Mouse (Mus musculus): ENCODE data around the gene Mat2a. TPM values are rescaled to one million over a fixed set of nuclear protein-coding genes. Genes with fewer than 3 reads are reported as not detected.

Mat2a gene
- total RNA-seq, 2 experiments from 2014 or later: 155 to 171 TPM

- DNase-seq (ENCODE audit: extremely low spot score in 1 of 2, low spot score in 1 of 2): no peak
Observed at GRCm38 (mm10) chr6:72419806-72420205, 19.6 kb downstream of the Mat2a start.

DNA sequence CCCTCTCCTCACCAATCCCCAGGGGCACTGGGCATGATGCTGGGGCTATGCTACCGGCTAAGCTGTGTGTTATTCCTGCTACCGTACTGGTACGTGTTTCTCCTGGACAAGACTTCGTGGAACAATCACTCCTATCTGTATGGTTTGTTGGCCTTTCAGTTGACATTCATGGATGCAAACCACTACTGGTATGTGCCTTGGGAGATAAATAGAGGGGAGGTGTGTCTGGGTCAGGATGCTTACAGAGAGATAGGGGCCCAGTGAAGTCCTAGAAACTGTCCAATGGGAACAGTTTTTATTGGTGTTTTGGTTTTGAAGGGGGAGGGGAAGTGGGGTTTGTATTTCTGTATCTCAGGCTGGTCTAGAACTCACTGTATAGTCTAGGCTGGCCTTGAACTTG, 21.1 kb downstream of the Mat2a start:
- no peak for DNase-seq (ENCODE audit: extremely low spot score in 1 of 2, low spot score in 1 of 2)

DNA sequence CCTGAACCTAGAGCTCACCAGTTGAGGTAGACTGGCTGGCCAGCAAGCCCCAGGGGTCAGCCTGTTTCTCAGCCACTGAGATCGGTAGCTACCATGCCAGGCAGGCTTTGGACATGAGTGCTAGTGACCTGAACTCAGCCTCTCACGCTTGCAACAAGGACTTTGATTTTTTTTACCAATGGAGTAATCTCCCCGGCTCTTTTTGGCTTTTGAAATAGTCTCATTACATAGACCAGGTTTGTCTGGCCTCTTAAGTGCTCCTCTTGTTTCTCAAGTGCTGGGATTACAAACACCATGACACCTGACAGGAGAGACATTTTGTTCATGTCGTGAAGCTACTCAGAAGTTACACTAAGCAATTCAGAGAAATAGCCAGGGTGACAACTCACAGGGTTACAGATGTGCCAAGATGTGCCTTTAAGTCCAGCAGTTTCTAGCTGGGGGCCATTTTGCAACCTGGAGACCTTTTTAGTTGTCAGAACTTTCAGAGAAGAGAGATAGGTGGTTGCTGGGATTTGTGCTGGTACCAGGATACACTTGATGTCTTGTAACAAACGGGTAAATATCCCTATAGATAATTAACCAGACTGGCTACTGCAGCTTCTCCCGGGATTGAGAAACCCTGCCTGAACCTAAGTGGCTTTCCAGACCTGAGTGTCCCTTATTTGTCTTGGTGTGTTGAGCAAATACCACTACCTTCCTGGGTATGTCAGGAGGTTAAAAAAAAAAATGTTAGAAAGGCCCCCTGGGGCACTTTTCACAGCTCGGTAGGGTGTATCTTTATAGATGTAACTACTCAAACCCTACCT, 23.2 kb downstream of the Mat2a start:
- DNase-seq (ENCODE audit: extremely low spot score in 1 of 2, low spot score in 1 of 2): no peak

DNA sequence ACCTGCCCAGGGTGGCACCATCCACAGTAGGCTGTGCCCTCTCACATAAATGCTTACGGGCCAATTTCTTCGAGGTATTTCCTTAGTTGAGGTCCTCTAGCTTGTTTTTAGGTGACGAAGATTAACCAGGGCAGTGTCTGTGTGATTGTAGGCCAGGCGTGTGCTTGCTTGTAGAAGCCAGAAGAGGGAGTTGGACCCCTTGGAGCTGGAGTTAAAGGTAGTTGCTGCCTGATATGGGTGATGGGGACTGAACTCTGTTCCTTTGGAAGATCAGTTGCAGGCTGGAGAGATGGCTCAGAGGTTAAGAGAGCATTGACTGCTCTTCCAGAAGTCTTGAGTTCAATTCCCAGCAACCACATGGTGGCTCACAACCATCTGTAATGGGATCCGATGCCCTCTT, 24.2 kb downstream of the Mat2a start:
- DNase-seq (ENCODE audit: extremely low spot score in 1 of 2, low spot score in 1 of 2): no peak

DNA sequence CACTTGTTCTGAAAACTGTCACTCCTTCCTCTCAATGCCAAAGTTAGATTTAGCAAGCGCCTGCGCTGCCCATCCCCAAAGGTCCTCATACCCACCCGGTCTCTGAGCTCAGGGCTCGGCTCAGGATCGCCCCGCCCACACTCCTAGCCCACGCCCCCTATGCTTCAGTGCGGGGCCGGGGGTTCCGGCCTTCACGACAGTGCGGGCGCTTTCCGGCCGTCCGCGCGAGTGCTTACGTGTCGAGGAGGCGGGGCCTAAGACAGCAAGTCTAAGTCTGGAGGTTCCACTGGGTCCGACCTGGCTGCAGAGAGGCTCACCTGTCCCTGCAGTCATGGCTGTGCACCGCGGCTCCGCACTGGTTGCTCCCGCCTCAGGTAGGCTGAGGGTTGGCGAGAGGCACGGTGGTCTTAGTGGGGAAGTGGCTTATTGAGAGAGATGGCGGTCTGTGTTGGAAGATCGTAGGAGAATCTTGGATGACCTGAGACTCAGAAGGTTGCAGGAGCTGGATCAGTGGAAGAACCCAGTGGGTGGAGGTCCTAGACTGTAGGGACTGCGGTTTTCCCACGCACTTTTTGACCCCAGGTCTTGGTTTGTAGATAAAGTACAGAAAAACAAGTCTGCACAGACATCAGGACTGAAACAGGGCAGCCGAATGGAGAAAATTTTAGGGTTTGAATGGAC, 25.1 kb downstream of the Mat2a start, which contains the start of gene Ggcx:
Ggcx (plus strand) TSS at position 233 of the 681 bp plus-strand sequence.
- peak; percentile 79 to 84 for DNase-seq (ENCODE audit: extremely low spot score in 1 of 2, low spot score in 1 of 2)

GRCm38 (mm10) chr6:72410518-72410917, 28.8 kb downstream of the Mat2a start:
- no peak for DNase-seq (ENCODE audit: extremely low spot score in 1 of 2, low spot score in 1 of 2)

- DNase-seq (ENCODE audit: extremely low spot score in 1 of 2, low spot score in 1 of 2): no peak
Observed at GRCm38 (mm10) chr6:72410003-72410402, 29.4 kb downstream of the Mat2a start.

GRCm38 (mm10) chr6:72409567-72409966, 29.8 kb downstream of the Mat2a start:
- DNase-seq (ENCODE audit: extremely low spot score in 1 of 2, low spot score in 1 of 2): peak; percentile 41 to 84

GRCm38 (mm10) chr6:72407119-72407518, 32.2 kb downstream of the Mat2a start:
- peak; percentile 47 to 87 for DNase-seq (ENCODE audit: extremely low spot score in 1 of 2, low spot score in 1 of 2)

DNA sequence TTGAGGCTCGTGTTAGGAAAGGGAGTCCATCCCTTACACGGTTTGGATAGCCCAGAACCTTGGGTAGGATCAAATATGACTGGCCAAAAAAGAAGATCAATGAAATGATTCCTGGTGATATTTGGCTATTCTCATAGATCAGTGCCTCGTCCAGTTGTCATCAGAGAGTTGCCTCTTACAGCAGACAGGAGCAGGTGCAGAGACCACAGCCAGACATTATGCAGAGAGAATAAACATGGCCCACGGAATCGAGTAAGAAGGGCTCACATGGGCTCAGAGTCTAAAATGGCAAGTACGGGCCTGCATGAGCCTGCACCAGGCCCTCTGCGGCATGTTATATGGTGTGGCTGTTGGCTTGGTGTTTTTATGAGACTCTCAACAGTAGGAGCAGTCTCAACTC, 34.0 kb downstream of the Mat2a start:
- no peak for DNase-seq (ENCODE audit: extremely low spot score in 1 of 2, low spot score in 1 of 2)

GRCm38 (mm10) chr6:72401875-72402274, 37.5 kb downstream of the Mat2a start:
- peak; percentile 34 to 79 for DNase-seq (ENCODE audit: extremely low spot score in 1 of 2, low spot score in 1 of 2)

GRCm38 (mm10) chr6:72399967-72400366, 39.4 kb downstream of the Mat2a start:
- no peak for DNase-seq (ENCODE audit: extremely low spot score in 1 of 2, low spot score in 1 of 2)

- no peak for DNase-seq (ENCODE audit: extremely low spot score in 1 of 2, low spot score in 1 of 2)
Observed at GRCm38 (mm10) chr6:72396837-72397251, 42.5 kb downstream of the Mat2a start.

GRCm38 (mm10) chr6:72392341-72392740, 47.0 kb downstream of the Mat2a start:
- no peak for DNase-seq (ENCODE audit: extremely low spot score in 1 of 2, low spot score in 1 of 2)

GRCm38 (mm10) chr6:72390795-72391521, 48.4 kb downstream of the Mat2a start:
- no peak for DNase-seq (ENCODE audit: extremely low spot score in 1 of 2, low spot score in 1 of 2)

DNA sequence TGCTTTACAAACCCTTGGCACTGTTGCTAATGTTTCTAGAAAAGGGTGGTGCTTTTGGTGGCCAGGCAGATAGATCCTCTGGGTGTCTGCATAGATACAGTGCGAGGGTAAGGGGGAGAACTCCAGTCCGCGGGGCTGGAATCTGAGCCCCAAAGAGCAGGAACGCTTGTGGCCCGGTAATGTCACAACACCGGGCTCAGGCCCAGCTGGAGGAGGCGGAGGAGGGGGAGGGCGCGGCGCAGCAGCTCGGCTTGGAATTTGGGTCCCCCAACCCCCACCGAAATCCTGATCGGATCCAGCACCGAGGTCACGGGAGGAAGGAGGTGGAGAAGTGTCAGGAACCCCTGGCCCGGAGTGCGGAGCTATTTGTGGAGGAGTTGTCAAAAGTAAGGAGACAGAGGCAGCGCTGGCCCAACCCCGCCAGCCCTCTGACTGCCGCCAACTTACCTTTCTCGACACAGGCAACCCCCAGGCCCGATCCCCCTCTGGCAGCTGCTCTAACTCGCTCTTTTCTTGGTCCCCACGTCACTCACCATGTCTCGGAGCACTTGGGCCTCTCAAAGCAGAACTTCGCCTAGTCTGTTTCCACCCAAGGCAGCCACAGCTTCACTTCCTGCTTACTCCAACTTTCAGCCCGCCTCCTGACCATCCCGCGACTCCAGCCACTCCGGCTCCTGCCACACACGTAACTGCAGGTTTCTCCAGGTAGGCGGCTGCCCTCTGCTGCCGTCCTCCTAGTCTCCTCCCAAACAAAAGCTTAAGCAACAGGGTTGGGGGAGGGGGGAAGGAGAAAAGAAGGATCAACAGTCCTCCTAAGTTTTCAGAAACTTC, 49.2 kb downstream of the Mat2a start, which contains the start of gene Vamp8:
Vamp8 (minus strand) TSS at position 763 of the 831 bp plus-strand sequence.
- DNase-seq (ENCODE audit: extremely low spot score in 1 of 2, low spot score in 1 of 2): peak; percentile 31 to 40

DNA sequence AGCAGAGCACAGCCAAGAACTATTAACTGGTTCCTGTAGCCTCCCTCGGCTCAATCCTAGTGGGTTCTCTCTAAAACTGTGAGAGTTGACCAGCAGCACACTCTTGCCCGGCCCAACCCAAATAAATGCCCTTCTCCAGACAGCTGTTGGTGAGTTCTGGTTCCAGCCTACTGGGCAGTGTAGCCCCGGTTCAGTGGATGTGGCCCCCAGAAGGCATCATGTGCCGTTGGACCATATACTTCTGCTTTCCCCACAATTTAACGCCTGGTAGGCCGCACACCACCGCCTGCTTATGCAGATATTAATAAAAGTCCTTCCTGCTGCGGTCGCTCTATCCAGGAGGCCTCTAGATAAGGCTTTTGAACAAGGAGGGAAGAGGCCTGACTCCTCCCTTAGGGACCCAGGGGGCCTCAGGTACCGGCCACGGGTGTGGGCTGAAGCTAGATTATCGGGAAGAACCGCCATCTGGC, 49.9 kb downstream of the Mat2a start:
- peak; percentile 13 to 20 for DNase-seq (ENCODE audit: extremely low spot score in 1 of 2, low spot score in 1 of 2)

DNA sequence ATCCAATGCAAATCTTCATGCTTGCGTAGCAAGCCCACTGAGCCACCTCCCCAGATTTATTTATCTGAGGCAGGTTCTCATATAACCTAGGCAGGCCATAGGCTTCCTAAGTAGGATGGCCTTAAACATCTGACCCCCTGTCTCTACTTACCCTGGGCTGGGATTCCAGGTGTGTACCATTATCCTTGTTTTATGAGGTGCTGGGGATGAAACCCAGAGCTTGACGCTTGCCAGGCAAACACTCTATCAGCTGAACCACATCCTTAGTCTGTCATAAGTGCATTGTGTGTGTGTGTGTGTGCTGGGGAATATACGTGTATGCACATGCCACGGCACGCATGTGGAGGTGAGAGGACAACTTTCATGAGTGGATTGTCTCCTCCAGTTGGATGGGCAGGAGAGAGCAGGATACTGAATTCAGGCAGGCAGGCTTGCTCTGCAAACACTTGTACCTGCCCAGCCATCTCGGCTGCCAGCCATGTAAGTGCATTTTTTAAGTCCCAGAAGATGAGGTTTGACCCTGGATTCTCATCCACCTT, 50.5 kb downstream of the Mat2a start:
- DNase-seq (ENCODE audit: extremely low spot score in 1 of 2, low spot score in 1 of 2): no peak

GRCm38 (mm10) chr6:72388266-72388665, 51.1 kb downstream of the Mat2a start:
- no peak for DNase-seq (ENCODE audit: extremely low spot score in 1 of 2, low spot score in 1 of 2)

- no peak for DNase-seq (ENCODE audit: extremely low spot score in 1 of 2, low spot score in 1 of 2)
Observed at GRCm38 (mm10) chr6:72387816-72388215, 51.5 kb downstream of the Mat2a start.
